Mouse (Mus musculus) stomach, postnatal 0 days (tissue): ENCODE data around the gene Mfsd1.

Experiments used
- CTCF ChIP-seq: IDR thresholded peaks from 2 replicates; pipeline ENCODE4 v1.5.1; 2016; ENCODE audit warnings: antibody characterized with exemption, low read depth, mild to moderate bottlenecking, moderate library complexity
- EP300 ChIP-seq: optimal IDR thresholded peaks from 2 replicates; pipeline ENCODE3; 2016; ENCODE audit warnings: antibody characterized with exemption

- no peak for TF ChIP-seq CTCF
- TF ChIP-seq EP300 = no peak
These were observed 27.3 kb upstream of the Mfsd1 start for GRCm38 (mm10) chr3:67555211-67555610.
